Mouse (Mus musculus): Measurements from ENCODE around the gene Mettl13. TPM values are rescaled to one million over a fixed set of nuclear protein-coding genes. Genes with fewer than 3 reads are reported as not detected.

Gene Mettl13
- polyA plus RNA-seq, 2 experiments from 2014 or later, result 5.9 to 16.8 TPM

GRCm38 (mm10) chr1:162532330-162532729 is 16.0 kb downstream of the Mettl13 start:
- no peak for ATAC-seq

GRCm38 (mm10) chr1:162531584-162531983 is 16.8 kb downstream of the Mettl13 start:
- no peak for ATAC-seq

GRCm38 (mm10) chr1:162530666-162531065 is 17.7 kb downstream of the Mettl13 start:
- ATAC-seq, result no peak

- ATAC-seq, result no peak
Measured at GRCm38 (mm10) chr1:162529651-162530050, 18.7 kb downstream of the Mettl13 start.

- ATAC-seq, result no peak
Measured at GRCm38 (mm10) chr1:162515116-162515515, 33.2 kb downstream of the Mettl13 start.

GRCm38 (mm10) chr1:162510013-162510356 is 38.4 kb downstream of the Mettl13 start:
- ATAC-seq, result no peak

GRCm38 (mm10) chr1:162509329-162510012 is 38.9 kb downstream of the Mettl13 start:
- peak; percentile 32 for ATAC-seq

GRCm38 (mm10) chr1:162508211-162509005 is 39.9 kb downstream of the Mettl13 start:
- no peak for ATAC-seq

- no peak for ATAC-seq
Measured at GRCm38 (mm10) chr1:162506516-162506915, 41.8 kb downstream of the Mettl13 start.

GRCm38 (mm10) chr1:162505649-162506048 is 42.7 kb downstream of the Mettl13 start:
- ATAC-seq, result no peak

Other genes with a start within 250 kb of the Mettl13 start
- gene Dnm3, start 70.5 kb downstream of the Mettl13 start, polyA plus RNA-seq (2017; shearing (Covaris generic)), result under 1 TPM; 0.41 to 0.55 TPM
- gene Vamp4, start 22.0 kb upstream of the Mettl13 start, polyA plus RNA-seq (2017; shearing (Covaris generic)), result 100 to 1,000 TPM in 1 of 2 experiments, 10 to 100 TPM in 1; 91.3 to 111 TPM
- gene Myoc, start 90.6 kb upstream of the Mettl13 start, polyA plus RNA-seq (2017; shearing (Covaris generic)), result not detected
- not detected for gene Myocos, start 109.7 kb upstream of the Mettl13 start, polyA plus RNA-seq (2017; shearing (Covaris generic))
- gene Prrc2c, start 192.0 kb upstream of the Mettl13 start, polyA plus RNA-seq (2017; shearing (Covaris generic)), result 100 to 1,000 TPM; 259 to 407 TPM